Mouse (Mus musculus): ENCODE measurements at regions not wholly inside any gene's neighbourhood (a gene's known extent, or its start where the extent isn't known, plus 50 kb on each side); places are given as distances from the start of the nearest gene placed in this dataset.

GRCm38 (mm10) chr5:138875180-138876076 is 55.5 kb downstream of the Gm5294 start:
- no peak for DNase-seq (ENCODE audit: extremely low spot score in 1 of 2, low spot score in 1 of 2)

DNA sequence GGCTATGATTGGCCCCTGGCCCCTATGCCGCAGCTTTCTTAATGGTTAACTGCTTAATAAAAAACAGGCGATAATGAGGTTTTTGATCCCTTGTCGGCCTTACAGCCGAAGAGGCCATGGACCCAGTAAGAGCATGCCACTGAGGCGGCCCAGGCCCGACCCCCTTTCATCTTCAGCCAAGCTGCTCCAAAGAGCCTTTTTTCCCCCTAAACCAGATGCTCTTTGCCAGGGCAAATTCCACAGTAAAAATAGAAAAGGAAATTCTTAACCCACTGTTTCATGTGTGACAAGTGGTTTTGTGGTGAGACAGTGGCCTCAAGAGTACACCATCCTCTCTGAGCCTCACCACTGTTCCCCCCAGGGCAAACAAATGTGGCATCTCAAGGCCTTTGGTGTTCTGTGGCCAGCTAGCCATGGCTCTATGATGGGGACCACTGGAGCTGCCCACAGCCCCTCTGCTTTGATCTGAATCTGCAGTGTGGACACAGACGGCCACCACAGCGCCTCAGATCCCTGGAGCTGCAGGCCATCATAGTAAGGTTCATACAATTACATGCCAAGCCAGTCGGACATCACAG is 61.9 kb downstream of the Gm5294 start:
- no peak for DNase-seq (ENCODE audit: extremely low spot score in 1 of 2, low spot score in 1 of 2)

- no peak for DNase-seq (ENCODE audit: extremely low spot score in 1 of 2, low spot score in 1 of 2)
Observed at GRCm38 (mm10) chr5:138883573-138883972, 63.7 kb downstream of the Gm5294 start.

- DNase-seq (ENCODE audit: extremely low spot score in 1 of 2, low spot score in 1 of 2): no peak
Observed at GRCm38 (mm10) chr5:138885905-138886304, 66.0 kb downstream of the Gm5294 start.

DNA sequence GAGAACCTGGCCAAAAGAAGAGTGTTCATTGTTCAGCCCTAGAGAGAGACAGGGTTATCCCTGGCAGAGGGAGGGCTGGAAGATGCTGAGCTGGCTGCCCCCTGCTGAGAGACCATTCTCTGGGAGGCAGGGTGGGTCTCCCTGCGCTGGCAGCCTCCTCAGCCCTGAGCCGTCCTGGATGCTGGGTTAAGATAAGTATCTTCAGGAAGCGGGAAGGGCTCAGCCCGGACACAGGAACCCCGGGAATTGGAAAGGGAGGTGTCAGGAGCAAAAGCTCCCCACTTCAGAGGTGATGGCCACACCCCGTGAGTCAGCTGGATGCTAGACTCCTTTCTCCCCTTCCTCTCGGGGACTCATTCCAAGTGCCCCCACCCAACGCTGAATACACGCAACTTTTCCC is 68.9 kb downstream of the Gm5294 start:
- DNase-seq (ENCODE audit: extremely low spot score in 1 of 2, low spot score in 1 of 2): no peak

DNA sequence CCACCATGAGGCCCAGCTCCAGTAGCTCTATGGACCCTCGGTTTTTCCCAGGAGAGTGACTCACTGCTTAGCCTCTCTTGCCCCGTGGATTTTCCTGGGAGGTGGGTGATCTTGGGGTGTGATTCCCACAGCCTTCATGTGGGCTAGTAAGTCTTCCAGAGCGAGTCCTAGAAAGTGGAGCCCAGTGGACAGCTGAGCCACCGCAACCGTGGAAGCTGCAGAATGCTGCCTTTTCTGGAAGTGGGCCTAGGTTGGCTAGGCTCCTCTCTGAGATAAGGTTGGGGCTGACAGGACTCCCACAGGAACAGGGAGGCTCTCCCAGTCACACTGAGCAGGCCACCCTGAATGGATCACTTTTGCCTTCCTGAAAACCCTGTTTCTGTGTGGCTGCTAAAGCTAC is 69.9 kb downstream of the Gm5294 start:
- DNase-seq (ENCODE audit: extremely low spot score in 1 of 2, low spot score in 1 of 2): no peak

DNA sequence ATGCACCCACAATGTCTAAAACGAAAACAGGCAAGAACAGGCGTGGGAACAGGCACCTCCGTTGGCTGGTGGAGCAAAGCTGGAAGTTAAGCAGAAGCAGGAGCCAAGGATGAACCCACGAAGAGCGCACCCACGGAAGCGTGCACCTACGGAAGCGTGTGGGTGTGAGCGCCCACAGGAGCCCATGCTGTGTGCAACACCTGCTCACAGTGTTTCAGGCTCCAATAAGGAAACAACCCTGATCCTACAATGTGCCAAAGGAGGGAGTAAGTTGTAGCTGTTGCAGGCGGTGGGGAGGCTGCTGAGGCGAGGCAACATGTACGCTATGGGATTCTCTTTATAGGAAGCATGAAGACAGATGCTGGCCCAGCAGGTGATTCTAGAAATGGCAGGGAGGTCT is 74.6 kb downstream of the Gm5294 start:
- peak; percentile 39 to 70 for DNase-seq (ENCODE audit: extremely low spot score in 1 of 2, low spot score in 1 of 2)

DNA sequence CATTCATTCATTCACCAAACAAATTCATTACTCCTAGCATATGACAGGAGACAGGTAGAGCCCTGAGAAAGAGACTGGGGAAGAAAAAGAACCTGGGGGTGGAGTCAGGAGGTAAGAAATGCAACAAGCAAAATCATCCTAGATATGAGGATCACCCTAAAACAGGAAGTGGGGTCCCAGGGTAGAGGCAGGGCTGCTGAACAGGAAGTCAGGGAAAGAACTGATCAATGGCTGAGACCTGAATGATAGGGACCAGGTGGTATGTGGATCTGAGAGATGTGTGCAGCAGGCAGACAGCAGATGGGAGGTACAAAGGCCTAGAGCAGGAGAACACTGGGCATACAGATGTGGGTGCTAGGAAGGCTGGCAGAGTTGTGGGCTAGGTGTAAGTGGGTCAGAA is 77.4 kb downstream of the Gm5294 start:
- DNase-seq (ENCODE audit: extremely low spot score in 1 of 2, low spot score in 1 of 2): no peak

DNA sequence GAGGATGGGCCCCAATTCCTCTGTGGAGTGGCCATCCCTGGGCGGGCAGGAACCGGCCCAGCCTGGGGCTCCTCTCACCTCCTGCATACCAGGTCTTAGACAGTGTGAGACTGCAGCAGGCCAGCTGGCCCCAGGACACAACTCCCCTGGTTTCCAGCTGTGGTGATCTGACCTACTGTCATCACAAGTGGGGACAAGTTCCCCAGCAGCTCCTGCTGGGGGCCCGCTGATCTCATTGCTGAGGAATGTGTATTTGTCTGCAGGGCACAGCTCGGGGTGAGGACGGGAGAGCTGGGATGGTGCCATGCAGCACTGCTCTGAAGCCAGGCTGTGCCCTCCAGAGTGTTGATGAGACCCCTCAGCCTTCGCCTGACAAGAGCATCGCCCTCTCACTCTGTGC is 78.6 kb downstream of the Gm5294 start:
- no peak for DNase-seq (ENCODE audit: extremely low spot score in 1 of 2, low spot score in 1 of 2)

DNA sequence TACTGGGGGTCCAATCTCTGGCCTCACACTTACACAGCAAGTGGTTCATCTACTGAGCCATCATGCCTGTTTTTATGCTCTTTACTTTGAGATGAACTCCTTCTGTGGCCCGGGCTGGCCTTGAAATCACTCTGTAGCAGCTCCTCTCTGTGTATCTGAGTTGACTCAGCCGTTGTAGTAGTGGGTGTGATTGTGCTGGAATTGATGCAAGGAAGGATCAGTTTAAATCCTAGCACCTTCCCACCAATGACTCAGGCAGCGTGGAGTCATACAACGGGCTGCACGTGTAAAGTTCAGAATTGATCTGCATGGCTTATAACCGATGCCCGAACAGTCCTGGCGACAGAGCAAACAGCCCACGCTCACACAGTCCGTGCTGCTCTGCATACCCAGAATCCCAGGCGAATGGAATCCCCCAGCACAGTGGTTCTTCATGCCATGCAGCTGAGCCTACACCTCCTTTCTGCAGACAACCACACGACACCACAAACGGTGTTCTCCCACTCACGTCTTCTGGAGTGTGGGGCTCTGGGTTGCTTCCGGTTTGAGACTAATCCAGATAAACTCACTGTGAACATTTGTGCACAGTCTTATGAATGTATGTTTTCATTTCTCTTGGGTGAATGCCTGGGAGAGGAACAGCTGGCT is 81.2 kb downstream of the Gm5294 start:
- DNase-seq (ENCODE audit: extremely low spot score in 1 of 2, low spot score in 1 of 2): peak; percentile 39 to 77

- no peak for DNase-seq (ENCODE audit: extremely low spot score in 1 of 2, low spot score in 1 of 2)
Observed at GRCm38 (mm10) chr5:138902316-138902715, 82.4 kb downstream of the Gm5294 start.

GRCm38 (mm10) chr5:138911769-138912710 is 85.1 kb downstream of the Pdgfa start:
- no peak for DNase-seq (ENCODE audit: extremely low spot score in 1 of 2, low spot score in 1 of 2)

DNA sequence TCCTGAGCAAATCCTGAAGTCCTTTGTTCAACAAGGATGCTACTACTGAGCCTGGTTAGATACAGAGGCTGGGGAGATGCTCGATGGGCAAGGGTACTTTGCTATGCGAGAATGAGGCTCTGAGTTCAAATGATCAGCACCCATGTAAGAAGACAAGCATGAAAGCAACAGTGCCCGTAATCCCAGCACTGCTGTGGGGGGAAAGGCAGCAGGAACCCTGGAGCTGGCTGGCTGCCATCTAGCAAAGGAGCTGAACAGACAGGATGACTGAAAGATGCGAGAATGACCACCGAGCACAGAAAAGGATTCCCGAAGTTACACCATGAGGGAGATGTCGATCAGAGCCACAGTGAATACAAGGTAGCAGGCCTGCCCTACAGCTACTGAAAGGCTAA is 84.5 kb downstream of the Pdgfa start:
- DNase-seq (ENCODE audit: extremely low spot score in 1 of 2, low spot score in 1 of 2): no peak

- no peak for DNase-seq (ENCODE audit: extremely low spot score in 1 of 2, low spot score in 1 of 2)
Observed at GRCm38 (mm10) chr5:138915068-138915467, 82.1 kb downstream of the Pdgfa start.

DNA sequence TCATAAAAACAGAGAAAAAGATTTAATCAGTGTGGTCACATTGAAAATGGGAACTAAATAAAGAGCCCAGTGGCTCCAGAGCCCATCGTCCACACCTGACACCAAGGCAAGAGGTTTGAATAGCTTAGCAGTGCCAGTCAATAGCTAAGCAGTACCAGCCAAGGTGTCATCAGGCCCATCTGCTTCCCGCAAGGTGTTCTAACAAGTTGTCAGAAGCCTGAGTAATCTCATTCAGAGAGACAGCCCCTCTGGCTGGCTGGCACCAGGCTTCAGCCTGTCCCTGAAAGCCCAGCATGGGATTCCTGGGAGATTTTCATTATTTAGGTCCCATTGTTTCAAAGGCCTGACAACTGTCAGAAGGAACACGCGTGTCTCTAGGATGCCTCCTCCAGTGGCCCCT is 81.7 kb downstream of the Pdgfa start:
- DNase-seq (ENCODE audit: extremely low spot score in 1 of 2, low spot score in 1 of 2): no peak

DNA sequence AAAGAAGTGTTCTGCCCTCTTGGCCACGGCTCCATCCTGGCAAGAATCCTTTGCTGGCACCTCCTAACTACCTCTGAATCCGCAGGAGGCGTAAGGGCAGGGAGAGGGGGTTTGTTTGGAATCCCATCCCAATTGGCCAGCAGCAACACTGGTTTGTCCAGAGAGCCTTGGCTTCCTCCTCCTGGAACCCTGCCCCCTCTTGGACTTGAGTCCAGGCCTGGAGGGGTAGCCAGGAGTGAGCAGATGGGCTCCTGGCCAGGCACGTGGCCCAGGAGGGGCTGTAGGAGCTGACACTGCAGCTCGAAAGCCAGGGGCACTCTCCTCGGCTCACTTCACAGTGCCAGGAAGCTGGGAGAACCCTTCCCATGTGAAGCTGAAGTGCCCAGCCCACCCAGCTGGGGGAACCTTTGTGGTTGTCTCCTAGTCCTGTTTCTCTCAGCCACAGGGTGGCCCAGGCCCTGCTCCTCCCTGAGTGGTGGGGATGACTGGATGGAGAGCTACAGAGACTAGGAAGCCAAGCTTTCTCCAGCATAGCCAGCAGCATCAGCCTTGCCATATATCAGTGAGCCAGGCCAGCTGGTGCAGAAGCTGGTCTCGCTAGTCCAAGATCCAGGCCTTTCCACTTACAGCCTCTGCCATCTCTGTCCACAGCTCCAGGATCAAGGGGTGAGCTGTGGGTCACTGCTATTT is 76.9 kb downstream of the Pdgfa start:
- peak; percentile 37 to 65 for DNase-seq (ENCODE audit: extremely low spot score in 1 of 2, low spot score in 1 of 2)

DNA sequence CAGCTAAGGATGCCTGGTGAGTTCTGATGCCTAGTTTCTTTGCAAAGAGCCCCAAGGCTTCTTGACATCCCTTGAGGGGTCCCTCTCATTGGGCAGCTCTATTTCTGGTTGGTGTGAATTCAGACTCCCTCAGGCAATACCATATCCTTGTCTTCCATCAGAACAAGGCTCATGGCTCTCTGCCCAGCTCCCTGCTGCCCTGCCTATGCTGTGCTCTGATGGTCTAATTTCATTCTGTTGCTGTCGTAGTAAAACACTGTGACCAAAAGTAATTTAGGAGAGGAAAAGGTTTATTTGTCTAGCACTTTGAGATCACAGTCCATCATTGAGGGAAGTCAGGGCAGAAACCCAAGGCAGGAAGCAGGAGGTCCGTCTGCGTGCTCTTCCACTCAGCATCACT is 75.1 kb downstream of the Pdgfa start:
- DNase-seq (ENCODE audit: extremely low spot score in 1 of 2, low spot score in 1 of 2): no peak

All from frontal cortex, adult 2 months (tissue).